Mouse (Mus musculus): ENCODE results near the gene Tmem256. TPM values are rescaled to one million over a fixed set of nuclear protein-coding genes. Genes with fewer than 3 reads are reported as not detected.

The Tmem256 gene
- 306 and 377 TPM in 2 replicates for polyA plus RNA-seq (2014; fragmentation: Nextera tagmentation; extraction: Ambion mirVana)

- H3K4me2 ChIP-seq (ENCODE audit: low read depth, low read length) = peak within 1 kb of the TSS; percentile 98
- H3K36me3 ChIP-seq (ENCODE audit: control insufficient read depth, insufficient read depth, low read length) = peaks cover 8% of the 10 kb centered on the region
- H3K27me3 ChIP-seq (ENCODE audit: control insufficient read depth, insufficient read depth, low read length) = no peaks in the 10 kb centered on the region
- peak within 1 kb of the TSS; percentile 97 for H3K27ac ChIP-seq (ENCODE audit: low read depth, low read length)
- H3K9me3 ChIP-seq (ENCODE audit: control insufficient read depth, low read length) = no peaks in the 10 kb centered on the region
- peak within 1 kb of the TSS; percentile 93 for H3K9ac ChIP-seq (replicated peaks; ENCODE audit: low read depth, low read length)
- peaks cover 29% of the 10 kb centered on the region for H3K4me1 ChIP-seq (ENCODE audit: control insufficient read depth, insufficient read depth, low read length)
- peak within 1 kb of the TSS; percentile 92 for H3K4me3 ChIP-seq (ENCODE audit: low read depth, low read length)
- ATAC-seq (ENCODE audit: low read depth) = peak; percentile 89
- 0% methylated on average over 34 of the region's 34 CpGs for WGBS
These were observed at the start of gene Tmem256 for GRCm38 (mm10) chr11:69837952-69838713. TSS of gene Tmem256 (plus strand) at chr11:69838514.

GRCm38 (mm10) chr11:69789431-69789830, 48.9 kb upstream of the Tmem256 start:
- Histone ChIP-seq H3K9ac (replicated peaks; ENCODE audit: low read depth, low read length) (no peak overlapping the region), H3K4me1 (ENCODE audit: control insufficient read depth, insufficient read depth, low read length) (no peaks in the 10 kb centered on the region)

GRCm38 (mm10) chr11:69791420-69791819, 46.9 kb upstream of the Tmem256 start:
- Histone ChIP-seq H3K27ac (ENCODE audit: low read depth, low read length) (no peak overlapping the region), H3K27me3 (ENCODE audit: control insufficient read depth, insufficient read depth, low read length) (no peaks in the 10 kb centered on the region), H3K36me3 (ENCODE audit: control insufficient read depth, insufficient read depth, low read length) (no peaks in the 10 kb centered on the region), H3K9ac (replicated peaks; ENCODE audit: low read depth, low read length) (no peak overlapping the region), H3K9me3 (ENCODE audit: control insufficient read depth, low read length) (no peaks in the 10 kb centered on the region), H3K4me2 (ENCODE audit: low read depth, low read length) (no peak overlapping the region), H3K4me1 (ENCODE audit: control insufficient read depth, insufficient read depth, low read length) (no peaks in the 10 kb centered on the region), H3K4me3 (ENCODE audit: low read depth, low read length) (no peak overlapping the region)
- ATAC-seq (ENCODE audit: low read depth) = no peak
- 70% methylated on average over 5 of the region's 5 CpGs for WGBS

More at GRCm38 (mm10) chr11:69789431-69789830, 48.9 kb upstream of the Tmem256 start:
- Histone ChIP-seq H3K27ac (ENCODE audit: low read depth, low read length) (no peak overlapping the region), H3K36me3 (ENCODE audit: control insufficient read depth, insufficient read depth, low read length) (no peaks in the 10 kb centered on the region), H3K4me3 (ENCODE audit: low read depth, low read length) (no peak overlapping the region), H3K27me3 (ENCODE audit: control insufficient read depth, insufficient read depth, low read length) (no peaks in the 10 kb centered on the region), H3K9me3 (ENCODE audit: control insufficient read depth, low read length) (no peaks in the 10 kb centered on the region), H3K4me2 (ENCODE audit: low read depth, low read length) (no peak overlapping the region)
- WGBS = 70% methylated on average over 5 of the region's 5 CpGs
- no peak for ATAC-seq (ENCODE audit: low read depth)

- Histone ChIP-seq H3K4me3 (ENCODE audit: low read depth, low read length) (no peak overlapping the region), H3K27ac (ENCODE audit: low read depth, low read length) (no peak overlapping the region), H3K9me3 (ENCODE audit: control insufficient read depth, low read length) (no peaks in the 10 kb centered on the region), H3K27me3 (ENCODE audit: control insufficient read depth, insufficient read depth, low read length) (no peaks in the 10 kb centered on the region), H3K4me2 (ENCODE audit: low read depth, low read length) (no peak overlapping the region), H3K4me1 (ENCODE audit: control insufficient read depth, insufficient read depth, low read length) (no peaks in the 10 kb centered on the region), H3K36me3 (ENCODE audit: control insufficient read depth, insufficient read depth, low read length) (0 out of 2 replicates have a peak, but pooled peaks cover 4% of the 10 kb centered on the region), H3K9ac (replicated peaks; ENCODE audit: low read depth, low read length) (no peak overlapping the region)
- no peak for ATAC-seq (ENCODE audit: low read depth)
- WGBS = 65% methylated on average over 5 of the region's 5 CpGs
These were observed 44.9 kb upstream of the Tmem256 start for GRCm38 (mm10) chr11:69793429-69793828.

DNA sequence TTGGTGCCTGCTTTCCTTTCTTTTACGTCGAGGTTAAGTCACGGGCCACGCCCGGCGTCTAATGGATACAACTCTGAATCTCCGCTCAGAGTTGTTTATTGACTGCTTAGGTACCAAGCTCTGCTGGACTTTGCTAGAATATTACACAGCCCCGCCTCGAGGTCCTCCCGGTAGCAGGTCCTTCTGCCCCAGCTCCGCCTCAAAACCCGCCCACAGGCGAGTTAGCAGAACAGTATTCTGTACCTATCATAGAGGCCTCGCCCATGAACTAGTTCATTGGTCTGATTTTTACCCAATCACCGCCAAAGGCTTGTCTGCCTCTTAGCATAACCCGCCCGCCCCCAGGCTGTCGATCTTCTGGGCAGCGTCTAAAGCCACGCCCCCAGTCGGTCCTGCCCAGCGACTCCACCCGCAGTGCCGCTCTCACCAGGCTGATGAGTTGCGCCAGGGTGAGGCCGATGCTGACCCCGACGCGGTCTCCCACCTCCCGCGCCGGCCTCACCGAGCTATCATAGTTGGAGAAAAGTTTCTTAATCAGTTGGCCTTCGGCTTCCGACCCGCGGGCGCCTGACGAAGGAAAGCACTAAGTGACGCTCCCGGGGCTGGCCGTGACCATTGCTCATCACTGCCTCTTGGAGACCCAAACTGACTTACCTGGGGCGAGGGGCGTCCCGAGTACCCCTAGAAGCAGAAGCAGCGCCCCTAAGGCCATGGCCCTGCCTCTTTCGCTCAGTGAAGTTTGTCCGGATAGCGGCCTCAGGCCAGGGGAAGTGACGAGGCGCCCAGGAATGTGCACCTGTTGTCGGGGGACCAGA, 42.9 kb upstream of the Tmem256 start, which contains the start of gene Chrnb1:
Chrnb1 (minus strand) TSS at position 776 of the 815 bp plus-strand sequence.
- peak; percentile 93 for ATAC-seq (ENCODE audit: low read depth)
- peak within 1 kb of the TSS; percentile 57 for H3K4me2 ChIP-seq (ENCODE audit: low read depth, low read length)
- no peak within 1 kb of the TSS; the same call in 1 of the 2 replicates for H3K9ac ChIP-seq (replicated peaks; ENCODE audit: low read depth, low read length)
- 0 out of 2 replicates have a peak, but pooled peaks cover 4% of the 10 kb centered on the region for H3K36me3 ChIP-seq (ENCODE audit: control insufficient read depth, insufficient read depth, low read length)
- no peak within 1 kb of the TSS for H3K27ac ChIP-seq (ENCODE audit: low read depth, low read length)
- no peaks in the 10 kb centered on the region for H3K9me3 ChIP-seq (ENCODE audit: control insufficient read depth, low read length)
- peaks cover 11% of the 10 kb centered on the region for H3K4me1 ChIP-seq (ENCODE audit: control insufficient read depth, insufficient read depth, low read length)
- H3K4me3 ChIP-seq (ENCODE audit: low read depth, low read length) = peak within 1 kb of the TSS; percentile 27
- 2% methylated on average over 52 of the region's 52 CpGs for WGBS
- H3K27me3 ChIP-seq (ENCODE audit: control insufficient read depth, insufficient read depth, low read length) = no peaks in the 10 kb centered on the region

DNA sequence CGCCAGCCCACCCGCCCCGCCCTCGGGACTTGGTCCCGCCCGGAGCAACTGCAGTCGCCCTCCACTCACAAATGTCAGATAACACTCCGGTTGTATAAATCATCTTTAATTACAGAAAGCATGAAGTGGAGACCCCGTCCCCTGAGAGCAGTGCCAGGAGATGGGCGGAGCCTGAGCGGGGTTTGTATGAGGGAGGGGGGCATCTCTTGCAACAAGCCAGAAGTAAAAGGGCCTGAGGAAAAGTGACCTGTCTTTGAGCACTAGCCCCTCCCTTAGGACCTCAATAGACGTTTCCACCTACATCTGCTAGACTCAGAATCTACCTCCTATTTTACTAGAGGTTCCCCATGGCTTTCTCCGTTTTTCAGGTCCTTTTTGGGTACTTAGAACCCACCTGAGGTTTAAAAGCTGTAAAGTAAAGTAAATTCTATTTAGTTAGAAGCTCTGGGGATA, 42.3 kb upstream of the Tmem256 start:
- Histone ChIP-seq H3K4me1 (ENCODE audit: control insufficient read depth, insufficient read depth, low read length) (peaks cover 12% of the 10 kb centered on the region), H3K27me3 (ENCODE audit: control insufficient read depth, insufficient read depth, low read length) (no peaks in the 10 kb centered on the region), H3K4me2 (ENCODE audit: low read depth, low read length) (peak overlapping the region; percentile 57), H3K36me3 (ENCODE audit: control insufficient read depth, insufficient read depth, low read length) (0 out of 2 replicates have a peak, but pooled peaks cover 4% of the 10 kb centered on the region), H3K9me3 (ENCODE audit: control insufficient read depth, low read length) (no peaks in the 10 kb centered on the region), H3K9ac (replicated peaks; ENCODE audit: low read depth, low read length) (no peak overlapping the region), H3K4me3 (ENCODE audit: low read depth, low read length) (peak overlapping the region; percentile 27), H3K27ac (ENCODE audit: low read depth, low read length) (no peak overlapping the region)
- WGBS = 3% methylated on average over 13 of the region's 13 CpGs
- no peak for ATAC-seq (ENCODE audit: low read depth)

GRCm38 (mm10) chr11:69797924-69798323, 40.4 kb upstream of the Tmem256 start:
- H3K4me3 ChIP-seq (ENCODE audit: low read depth, low read length) = no peak overlapping the region
- no peak overlapping the region for H3K27ac ChIP-seq (ENCODE audit: low read depth, low read length)
- H3K36me3 ChIP-seq (ENCODE audit: control insufficient read depth, insufficient read depth, low read length) = 0 out of 2 replicates have a peak, but pooled peaks cover 4% of the 10 kb centered on the region
- no peaks in the 10 kb centered on the region for H3K9me3 ChIP-seq (ENCODE audit: control insufficient read depth, low read length)
- no peak overlapping the region for H3K4me2 ChIP-seq (ENCODE audit: low read depth, low read length)
- ATAC-seq (ENCODE audit: low read depth) = no peak
- H3K27me3 ChIP-seq (ENCODE audit: control insufficient read depth, insufficient read depth, low read length) = peaks cover 3% of the 10 kb centered on the region; the same call in 1 of the 2 replicates
- H3K4me1 ChIP-seq (ENCODE audit: control insufficient read depth, insufficient read depth, low read length) = peaks cover 27% of the 10 kb centered on the region
- H3K9ac ChIP-seq (replicated peaks; ENCODE audit: low read depth, low read length) = no peak overlapping the region
- WGBS = 76% methylated on average over 7 of the region's 7 CpGs

GRCm38 (mm10) chr11:69799394-69800137, 38.7 kb upstream of the Tmem256 start:
- Histone ChIP-seq H3K9me3 (ENCODE audit: control insufficient read depth, low read length) (no peaks in the 10 kb centered on the region), H3K4me3 (ENCODE audit: low read depth, low read length) (peak overlapping the region; percentile 55), H3K4me1 (ENCODE audit: control insufficient read depth, insufficient read depth, low read length) (peaks cover 38% of the 10 kb centered on the region), H3K27ac (ENCODE audit: low read depth, low read length) (peak overlapping the region; percentile 95), H3K27me3 (ENCODE audit: control insufficient read depth, insufficient read depth, low read length) (peaks cover 3% of the 10 kb centered on the region; the same call in 1 of the 2 replicates), H3K4me2 (ENCODE audit: low read depth, low read length) (peak overlapping the region; percentile 96), H3K9ac (replicated peaks; ENCODE audit: low read depth, low read length) (peak overlapping the region; percentile 71; the same call in 1 of the 2 replicates), H3K36me3 (ENCODE audit: control insufficient read depth, insufficient read depth, low read length) (0 out of 2 replicates have a peak, but pooled peaks cover 4% of the 10 kb centered on the region)
- ATAC-seq (ENCODE audit: low read depth) = no peak
- 7% methylated on average over 12 of the region's 12 CpGs for WGBS

All from neural tube, embryonic 14.5 days (tissue).